Comparison of ENCODE assay signal across 8 mouse cellular contexts in genomic region chr7:88276914-88277765, GRCm38 (mm10). TPM values are rescaled to one million over a fixed set of nuclear protein-coding genes. Genes with fewer than 3 reads are reported as not detected.
DNase-seq lines count a peak whose midpoint lies in the region; ATAC-seq lines count a peak whose summit lies in the region.

No protein-coding gene starts in this region.

- no peak overlapping the region for H3K27ac ChIP-seq in neural tube, embryonic 11.5 days (ENCODE audit: low read depth, low read length)
- no peak overlapping the region for H3K27ac ChIP-seq in forebrain, embryonic 14.5 days (ENCODE audit: low read depth, low read length)
- H3K27ac ChIP-seq in intestine, embryonic 16.5 days (ENCODE audit: low read length), result peak overlapping the region; percentile 86
- no peak overlapping the region for H3K27ac ChIP-seq in midbrain, embryonic 10.5 days (replicated peaks)

- no peak overlapping the region for H3K4me3 ChIP-seq in neural tube, embryonic 11.5 days (ENCODE audit: low read depth, low read length)
- H3K4me3 ChIP-seq in forebrain, embryonic 14.5 days (ENCODE audit: low read depth, low read length), result peak overlapping the region; percentile 39
- peak overlapping the region; percentile 74 for H3K4me3 ChIP-seq in intestine, embryonic 16.5 days (ENCODE audit: low read length)
- peak overlapping the region; percentile 62 for H3K4me3 ChIP-seq in midbrain, embryonic 10.5 days

- no peaks in the 10 kb centered on the region for H3K27me3 ChIP-seq in neural tube, embryonic 11.5 days (ENCODE audit: control insufficient read depth, insufficient read depth, low read length)
- no peaks in the 10 kb centered on the region for H3K27me3 ChIP-seq in forebrain, embryonic 14.5 days (replicated peaks; ENCODE audit: control insufficient read depth, insufficient read depth, low read length)
- no peaks in the 10 kb centered on the region for H3K27me3 ChIP-seq in intestine, embryonic 16.5 days (replicated peaks; ENCODE audit: control insufficient read depth, insufficient read depth, low read length)
- H3K27me3 ChIP-seq in midbrain, embryonic 10.5 days (ENCODE audit: low read depth, poor library complexity, severe bottlenecking), result no peaks in the 10 kb centered on the region

- H3K36me3 ChIP-seq in neural tube, embryonic 11.5 days (ENCODE audit: control insufficient read depth, insufficient read depth, low read length), result no peaks in the 10 kb centered on the region
- H3K36me3 ChIP-seq in forebrain, embryonic 14.5 days (ENCODE audit: control insufficient read depth, insufficient read depth, low read length), result no peaks in the 10 kb centered on the region
- no peaks in the 10 kb centered on the region for H3K36me3 ChIP-seq in intestine, embryonic 16.5 days (ENCODE audit: control insufficient read depth, insufficient read depth, low read length)
- H3K36me3 ChIP-seq in midbrain, embryonic 10.5 days, result no peaks in the 10 kb centered on the region

- no peaks in the 10 kb centered on the region for H3K4me1 ChIP-seq in neural tube, embryonic 11.5 days (ENCODE audit: control insufficient read depth, insufficient read depth, low read length)
- H3K4me1 ChIP-seq in forebrain, embryonic 14.5 days (ENCODE audit: control insufficient read depth, insufficient read depth, low read length), result peaks cover 5% of the 10 kb centered on the region; the same call in 1 of the 2 replicates
- peaks cover 7% of the 10 kb centered on the region; the same call in 1 of the 2 replicates for H3K4me1 ChIP-seq in intestine, embryonic 16.5 days (ENCODE audit: control insufficient read depth, insufficient read depth, low read length)
- H3K4me1 ChIP-seq in midbrain, embryonic 10.5 days, result peaks cover 18% of the 10 kb centered on the region

- H3K9ac ChIP-seq in neural tube, embryonic 11.5 days (ENCODE audit: low read length), result no peak overlapping the region
- H3K9ac ChIP-seq in forebrain, embryonic 14.5 days (ENCODE audit: low read length), result no peak overlapping the region; the same call in 1 of the 2 replicates
- peak overlapping the region; percentile 85 for H3K9ac ChIP-seq in intestine, embryonic 16.5 days (ENCODE audit: low read depth, low read length)

- H3K4me2 ChIP-seq in neural tube, embryonic 11.5 days (ENCODE audit: low read depth), result peak overlapping the region; percentile 67
- peak overlapping the region; percentile 88 for H3K4me2 ChIP-seq in forebrain, embryonic 14.5 days (ENCODE audit: low read length)
- H3K4me2 ChIP-seq in intestine, embryonic 16.5 days (ENCODE audit: low read depth, low read length), result peak overlapping the region; percentile 92

- ATAC-seq in neural tube, embryonic 11.5 days (ENCODE audit: insufficient read depth, low FRiP score, low TSS enrichment), result no peak
- no peak for ATAC-seq in forebrain, embryonic 14.5 days
- ATAC-seq in intestine, embryonic 16.5 days, result peak; percentile 26; the same call in 1 of the 2 replicates

- H3K9me3 ChIP-seq in neural tube, embryonic 11.5 days (ENCODE audit: control insufficient read depth, low read length), result no peaks in the 10 kb centered on the region
- no peaks in the 10 kb centered on the region for H3K9me3 ChIP-seq in forebrain, embryonic 14.5 days (replicated peaks; ENCODE audit: control insufficient read depth, low read length)
- H3K9me3 ChIP-seq in intestine, embryonic 16.5 days (ENCODE audit: control insufficient read depth, low read length), result no peaks in the 10 kb centered on the region
- H3K9me3 ChIP-seq in midbrain, embryonic 10.5 days (replicated peaks), result no peaks in the 10 kb centered on the region

- WGBS in neural tube, embryonic 11.5 days, result 57% methylated on average over 7 of the region's 7 CpGs
- 33% methylated on average over 7 of the region's 7 CpGs for WGBS in forebrain, embryonic 14.5 days
- WGBS in intestine, embryonic 16.5 days, result 40% methylated on average over 7 of the region's 7 CpGs
- 26% methylated on average over 7 of the region's 7 CpGs for WGBS in midbrain, embryonic 10.5 days

- no peak for DNase-seq in neural tube, embryonic 11.5 days (ENCODE audit: low spot score)
- DNase-seq in neural tube, embryonic 10.5 days (ENCODE audit: extremely low spot score, low spot score), result no peak
- no peak for DNase-seq in forebrain, embryonic 14.5 days (ENCODE audit: low spot score)
- DNase-seq in midbrain, embryonic 10.5 days (ENCODE audit: low spot score), result no peak
- peak; percentile 1 to 19 for DNase-seq in thymus, adult 18-20 months
- DNase-seq in frontal cortex, postnatal 10 days (ENCODE audit: low spot score in 2 of 2), result no peak
- no peak for DNase-seq in layer of hippocampus, adult 9-10 months (ENCODE audit: low spot score)

RNA-seq across cellular contexts. Expression of gene Ctsc, which starts 0.7 kb away (rescaled TPM):
- 20.6 and 22.3 TPM in 2 replicates for polyA plus RNA-seq in neural tube, embryonic 11.5 days (2014; fragmentation: Nextera tagmentation; extraction: Ambion mirVana)
- polyA plus RNA-seq in forebrain, embryonic 14.5 days (2014; fragmentation: Nextera tagmentation; extraction: Ambion mirVana), result 10.7 and 14.0 TPM in 2 replicates
- 91.9 and 95.8 TPM in 2 replicates for polyA plus RNA-seq in intestine, embryonic 16.5 days (2015; fragmentation: Nextera tagmentation; extraction: Ambion mirVana)
- polyA plus RNA-seq in midbrain, embryonic 10.5 days (2016; fragmentation: Nextera tagmentation; extraction: Ambion mirVana), result 20.2 and 20.6 TPM in 2 replicates

Comparison
In these comparisons a context has a peak if more than half of its experiments do, and no peak if none do; other contexts are left out.
1. DNase-seq: peak in thymus, adult 18-20 months (2 of 2); none in neural tube, embryonic 11.5 days (single experiment), neural tube, embryonic 10.5 days (single experiment), forebrain, embryonic 14.5 days (single experiment), midbrain, embryonic 10.5 days (single experiment), frontal cortex, postnatal 10 days (0 of 2) and layer of hippocampus, adult 9-10 months (single experiment).
2. Peak in every context shown above with its lines, with median percentiles within 50 percentile points of each other: H3K4me2 ChIP-seq.